Mouse (Mus musculus) megakaryocyte progenitor cell, adult 5-6 weeks (primary cell): ENCODE measurements around the gene Arl3. TPM values are rescaled to one million over a fixed set of nuclear protein-coding genes. Genes with fewer than 3 reads are reported as not detected.
A peak's percentile ranks its signal among the peaks of the same experiment; 100 is the strongest.

Source experiments
- ATAC-seq: replicated peaks from 2 replicates; pipeline ENCODE4 v1.8.0; 2016; ENCODE audit warnings: mild to moderate bottlenecking, moderate TSS enrichment, inconsistent platforms; ENCODE audit not compliant: poor library complexity
- total RNA-seq, 2 experiments: library from RNA; stranded (forward) in 1 of 2; stranded (reverse) in 1 of 2; fragments of 157-497, 149-512 nt in 1 of 2; fragments of 200-1000 nt in 1 of 2; gene quantifications; 2 replicates each; pipeline versions ENCODE4 v1.2.3 to v1.2.4; 2015 to 2017

Arl3 gene
- 12.5 and 15.6 TPM in 2 replicates for total RNA-seq (2015)
- 10.2 and 13.4 TPM in 2 replicates for total RNA-seq (2017)

DNA sequence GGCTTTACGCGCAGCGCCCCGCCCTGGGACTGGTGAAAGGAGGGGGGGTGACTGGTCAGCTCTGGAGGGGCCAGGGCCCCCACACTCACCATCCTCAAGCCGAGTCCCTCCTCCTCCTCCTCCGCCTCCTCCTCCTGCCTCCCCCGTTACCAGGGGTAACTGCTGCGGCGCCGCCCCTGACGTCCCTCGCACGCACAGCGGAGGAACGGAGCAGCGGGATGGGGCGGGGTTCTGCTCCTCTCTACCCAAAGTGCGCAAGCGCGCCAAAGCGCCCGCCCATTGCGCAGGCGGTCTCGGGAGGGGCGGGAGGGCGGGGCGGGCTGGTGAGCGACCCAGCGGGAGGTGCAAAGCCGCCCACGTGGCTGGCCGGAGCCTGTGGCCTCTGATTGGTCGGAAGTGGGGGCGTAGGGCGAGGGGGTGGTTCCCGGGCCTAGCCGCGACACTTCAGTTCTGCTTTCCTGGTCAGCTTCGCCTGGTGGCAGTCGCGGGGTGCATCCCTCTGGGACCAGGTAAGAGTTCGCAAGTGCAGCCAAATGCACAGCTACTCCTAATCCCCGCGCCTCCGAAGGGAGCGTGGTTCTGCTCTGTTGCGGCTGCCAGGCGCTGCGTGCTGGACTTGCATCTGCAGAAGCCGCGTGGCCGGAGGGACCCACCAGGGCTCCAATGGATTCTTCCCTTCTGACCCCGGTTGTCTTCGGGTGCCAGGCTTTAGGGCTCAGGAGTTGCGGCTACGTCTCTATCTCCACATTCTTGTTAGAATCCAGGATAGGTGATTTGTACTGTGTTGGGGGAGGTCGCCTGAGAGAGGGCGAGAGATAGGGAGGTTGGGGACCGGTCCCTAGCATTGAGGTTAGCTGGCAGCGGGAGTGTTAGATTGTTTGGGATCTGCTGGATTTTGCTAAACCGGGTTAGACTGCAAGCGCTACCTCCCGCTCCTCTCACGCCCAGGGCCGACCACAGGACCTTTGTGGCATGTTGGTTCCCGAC, at the start of gene Arl3, which contains the start of gene Sfxn2:
Gene Arl3 (minus strand): TSS at position 248 of the 987 bp plus-strand sequence.
Gene Sfxn2 (plus strand): TSS at position 415 of the 987 bp plus-strand sequence.
- peak; percentile 97 for ATAC-seq

DNA sequence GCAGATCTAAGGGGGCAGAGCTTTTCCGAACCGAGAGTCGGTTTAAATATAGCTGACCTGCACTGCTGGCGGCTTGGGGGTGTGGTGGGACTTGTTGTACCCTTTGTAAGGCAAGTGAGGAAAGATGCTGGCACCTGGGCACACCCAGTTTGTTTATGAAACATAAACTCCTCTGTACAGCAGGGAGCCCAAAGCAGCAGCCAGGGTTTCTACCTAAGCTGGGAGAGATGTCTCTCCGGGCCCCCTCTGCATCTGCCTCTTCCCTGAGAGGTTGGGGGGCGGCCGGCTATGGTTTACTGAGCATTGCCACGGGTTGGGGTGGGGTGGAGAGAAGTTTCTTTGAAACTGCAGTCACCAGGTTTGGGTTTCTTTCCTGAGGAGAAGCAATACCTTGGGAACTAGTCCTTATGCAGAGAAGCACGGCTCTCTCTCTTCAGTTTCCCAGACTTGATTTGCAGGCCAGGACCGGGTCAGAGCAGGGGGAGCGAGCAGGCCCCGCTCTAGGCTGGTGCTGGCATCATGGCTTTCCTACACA, 49.7 kb upstream of the Arl3 start:
- no peak for ATAC-seq

DNA sequence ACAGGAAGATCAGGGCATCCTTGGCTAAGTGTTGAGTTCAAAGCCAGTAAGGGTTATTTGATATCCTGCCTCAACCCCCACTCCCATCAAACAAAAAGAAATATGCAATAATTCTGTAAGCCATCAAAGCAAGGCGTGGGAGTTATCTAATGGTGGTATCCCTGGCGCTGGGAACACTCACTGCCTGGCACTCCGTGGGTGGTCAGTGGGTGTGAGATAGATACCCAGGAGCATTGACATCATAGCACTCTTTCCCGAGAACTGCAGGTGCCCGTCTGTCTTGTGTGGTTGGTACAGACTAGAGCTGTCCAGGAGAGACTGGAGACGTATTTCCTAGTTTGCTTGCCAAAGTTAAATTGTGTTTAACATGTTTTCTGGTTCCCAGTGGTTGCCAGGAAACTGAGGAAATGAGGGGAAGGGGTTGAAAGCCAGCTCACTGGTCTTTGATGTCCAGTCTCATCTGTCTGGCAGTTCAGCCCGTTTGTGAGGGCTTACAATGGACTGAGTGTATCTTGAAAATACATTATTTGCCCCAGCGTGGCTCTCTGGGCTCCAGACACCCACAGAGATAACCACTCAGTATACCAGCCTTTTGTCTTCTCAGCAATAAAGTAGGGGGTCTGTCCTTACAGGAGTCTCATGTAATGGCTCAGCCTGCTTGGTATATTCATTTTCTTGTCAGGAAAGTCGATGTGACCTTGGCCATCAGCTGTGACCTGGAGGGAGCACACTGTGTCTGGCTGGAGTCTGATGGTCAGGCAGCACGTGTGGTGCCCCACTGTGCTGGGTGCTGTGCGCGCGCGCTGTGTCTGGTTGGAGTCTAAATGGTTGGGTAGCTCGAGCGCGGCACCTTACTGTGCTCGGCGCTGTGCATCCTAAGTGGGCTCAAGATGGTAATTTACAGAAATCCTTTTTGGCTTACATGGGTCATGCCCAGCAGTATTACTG, 48.5 kb upstream of the Arl3 start:
- no peak for ATAC-seq

DNA sequence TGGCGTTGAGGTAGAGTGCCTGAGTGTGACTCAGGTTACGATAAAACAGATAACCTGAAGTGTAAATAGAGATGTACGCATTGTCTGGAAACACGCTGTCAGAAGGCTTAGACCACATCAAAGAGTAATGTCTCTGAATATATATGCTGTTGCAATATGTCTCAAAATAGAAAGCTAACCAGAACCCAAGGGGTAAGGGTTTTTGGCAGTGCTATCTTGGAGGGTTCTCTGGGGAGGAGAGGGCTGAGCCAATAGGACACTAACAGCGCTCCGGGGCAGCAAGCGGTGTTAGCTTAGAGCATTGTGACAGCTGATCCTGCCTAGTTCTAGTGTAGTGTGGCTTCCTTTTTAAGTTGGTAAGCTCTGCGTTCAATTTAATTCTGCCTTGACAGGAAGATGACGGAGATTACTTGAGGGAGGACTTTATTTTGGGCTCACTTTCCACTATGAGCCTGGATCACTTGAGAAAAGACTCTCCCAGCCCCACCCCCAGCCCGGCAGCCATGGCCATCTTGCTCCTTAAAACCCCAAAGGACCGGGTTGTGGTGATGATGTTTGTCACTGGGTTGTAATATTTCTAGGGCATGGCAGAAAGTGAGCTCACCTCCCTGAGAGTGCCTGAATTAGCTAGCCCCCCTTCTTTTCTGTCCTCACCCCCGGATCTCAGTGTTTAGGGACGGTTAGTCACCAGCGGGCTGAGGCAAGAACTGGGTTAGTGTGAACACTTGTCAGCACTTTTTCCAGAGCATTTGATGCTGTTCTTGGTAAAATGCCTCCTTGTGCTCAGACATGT, 47.2 kb upstream of the Arl3 start:
- no peak for ATAC-seq

DNA sequence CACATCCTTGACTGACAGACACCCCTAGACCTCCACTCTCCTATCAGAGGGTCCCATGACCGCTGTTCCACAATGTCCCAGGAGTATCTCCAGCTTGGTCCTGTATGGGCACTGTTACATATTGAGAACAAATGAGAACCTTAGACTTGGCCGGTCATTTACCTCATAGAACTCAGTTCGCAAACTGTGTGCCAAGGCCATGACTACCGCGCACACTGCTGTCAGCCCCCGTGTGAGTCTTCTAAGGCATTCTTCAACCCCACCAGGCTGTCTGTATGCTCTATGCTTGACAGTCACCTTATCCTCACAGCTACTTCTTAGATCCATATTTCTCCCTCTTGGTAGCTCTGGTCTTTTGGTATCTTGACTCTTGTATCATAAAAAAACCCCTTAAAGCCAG, 46.5 kb upstream of the Arl3 start:
- ATAC-seq: no peak

DNA sequence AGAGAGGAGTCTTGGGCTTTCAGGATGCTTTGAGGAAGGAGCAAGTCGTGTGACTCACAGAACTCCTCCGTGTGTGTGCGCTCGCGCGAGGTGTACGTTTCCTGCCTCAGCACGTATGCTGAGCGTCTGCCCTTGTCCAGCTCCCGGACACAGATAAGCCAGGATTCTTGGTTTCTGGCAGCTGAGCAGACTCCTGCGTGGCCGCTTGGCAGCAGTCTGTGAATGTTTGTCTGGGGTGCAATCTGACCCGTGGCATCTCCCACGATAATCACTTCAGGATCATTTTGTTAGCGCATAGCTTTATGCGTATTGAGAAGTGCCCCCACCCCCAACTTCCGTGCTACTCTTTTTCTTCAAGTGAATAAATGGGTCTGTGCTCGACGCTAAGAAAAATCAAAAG, 46.0 kb upstream of the Arl3 start:
- no peak for ATAC-seq

DNA sequence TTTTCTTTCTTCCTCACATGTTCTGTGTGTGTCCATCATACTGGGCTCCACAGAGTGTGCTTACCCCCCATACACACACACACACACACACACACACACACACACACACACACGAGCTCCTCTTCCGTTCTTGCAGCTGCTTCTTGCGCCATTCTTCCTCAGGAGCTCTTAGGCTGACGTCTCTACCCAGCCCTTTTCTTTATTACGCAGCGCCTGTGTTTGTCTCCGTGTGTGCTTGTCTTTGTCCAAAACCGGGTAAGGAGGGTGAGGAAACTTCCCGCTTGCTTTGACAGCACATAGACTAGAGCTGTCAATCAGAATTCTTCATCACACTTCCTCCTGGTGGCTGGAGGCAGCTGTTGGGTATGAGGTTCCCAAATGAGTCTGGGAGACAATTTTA, 45.3 kb upstream of the Arl3 start:
- ATAC-seq: peak; percentile 95

DNA sequence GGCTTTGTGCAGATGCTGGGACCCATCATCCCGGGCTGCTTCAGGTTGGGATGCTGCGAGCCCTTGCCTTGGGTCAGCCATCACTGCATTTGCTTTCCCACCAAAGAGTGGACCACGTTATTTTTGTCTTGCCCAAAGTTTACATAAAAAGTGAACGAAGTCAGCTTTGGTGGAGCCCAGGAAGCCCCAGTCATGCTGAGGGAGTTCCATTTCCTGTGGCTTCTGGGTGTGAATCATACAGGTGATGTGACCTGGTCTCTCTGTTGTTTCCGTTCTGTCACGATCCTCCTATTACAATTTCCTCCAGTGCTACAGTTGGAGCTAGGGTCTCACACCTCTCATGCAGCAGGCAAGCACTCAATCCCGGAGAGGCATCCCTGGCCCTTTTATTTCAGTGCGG, 44.4 kb upstream of the Arl3 start:
- ATAC-seq: no peak

DNA sequence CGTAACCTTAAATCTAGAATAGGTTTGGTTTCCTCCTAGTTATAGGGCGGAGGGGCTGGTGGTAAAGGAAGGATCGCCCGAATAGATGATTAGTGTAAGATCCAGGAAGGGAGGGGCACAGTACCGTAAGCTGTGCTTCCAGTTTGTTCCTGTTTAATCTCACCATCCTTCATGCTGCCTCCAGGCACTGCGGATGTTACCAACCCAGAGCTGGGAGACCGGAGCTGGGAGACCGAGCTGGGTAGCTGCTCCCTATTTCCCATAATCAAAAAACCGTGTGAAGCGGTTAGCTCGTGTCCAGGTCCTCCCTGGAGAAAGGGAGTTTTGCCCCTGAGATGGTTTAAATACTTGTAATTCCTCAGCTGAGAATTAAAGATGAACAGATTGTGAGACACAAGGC, 43.4 kb upstream of the Arl3 start:
- ATAC-seq: no peak

DNA sequence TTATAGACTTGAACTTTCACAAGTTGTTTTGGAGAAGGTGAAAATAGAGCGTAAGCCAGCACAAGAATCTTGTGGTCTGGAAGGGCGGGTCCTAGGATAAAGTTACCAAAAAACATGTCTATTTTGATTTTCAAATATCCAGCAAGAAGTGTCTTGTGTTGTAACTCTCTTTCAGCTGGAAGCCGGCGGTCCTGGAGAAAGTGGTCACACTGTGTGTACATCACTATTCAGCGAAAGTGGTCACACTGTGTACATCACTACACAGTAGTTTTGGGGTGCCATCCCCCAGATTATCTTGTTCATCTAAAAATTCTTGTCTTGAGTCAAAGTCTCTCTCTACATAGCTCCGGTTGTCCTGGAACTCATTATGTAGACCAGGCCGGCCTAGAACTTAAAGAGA, 35.2 kb upstream of the Arl3 start:
- no peak for ATAC-seq

DNA sequence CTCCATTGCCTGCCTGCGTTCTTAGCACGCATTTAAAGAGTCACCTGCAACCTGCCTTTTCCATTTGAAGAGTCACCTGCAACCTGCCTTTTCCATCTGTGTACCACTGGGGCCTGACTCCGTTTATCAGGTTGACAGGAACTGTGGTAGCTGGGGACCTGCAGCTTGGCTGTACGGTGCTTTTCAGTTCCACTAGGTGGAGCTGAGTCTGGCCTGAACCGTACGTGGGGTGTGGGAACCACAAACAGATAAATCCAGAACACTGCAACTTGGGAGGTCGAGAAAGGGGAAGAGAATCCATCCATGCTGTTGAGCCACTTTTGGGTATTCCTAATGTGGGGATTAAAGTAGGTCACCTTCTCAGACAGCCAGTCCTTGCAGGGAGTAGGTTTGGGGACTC, 34.4 kb upstream of the Arl3 start:
- ATAC-seq: peak; percentile 89

DNA sequence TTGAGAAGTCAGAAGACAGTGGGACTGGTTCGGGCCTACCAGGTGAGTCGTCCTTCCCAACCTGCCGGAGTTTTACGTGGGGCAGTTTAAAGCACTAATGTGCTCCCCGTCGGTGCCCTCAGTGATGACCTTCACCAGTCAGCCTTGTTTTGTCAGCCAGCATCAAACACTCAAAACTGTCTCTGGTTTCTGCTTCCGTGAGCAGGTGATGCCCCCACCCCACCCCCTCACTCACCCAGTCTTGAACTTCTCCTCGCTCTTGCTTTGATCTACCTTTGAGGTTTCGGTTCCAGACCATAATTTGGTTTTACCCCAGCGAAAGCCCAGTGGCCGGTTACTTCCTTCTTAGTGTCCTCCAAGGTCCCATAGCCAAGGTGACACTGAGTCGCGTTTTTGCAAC, 33.7 kb upstream of the Arl3 start:
- no peak for ATAC-seq

DNA sequence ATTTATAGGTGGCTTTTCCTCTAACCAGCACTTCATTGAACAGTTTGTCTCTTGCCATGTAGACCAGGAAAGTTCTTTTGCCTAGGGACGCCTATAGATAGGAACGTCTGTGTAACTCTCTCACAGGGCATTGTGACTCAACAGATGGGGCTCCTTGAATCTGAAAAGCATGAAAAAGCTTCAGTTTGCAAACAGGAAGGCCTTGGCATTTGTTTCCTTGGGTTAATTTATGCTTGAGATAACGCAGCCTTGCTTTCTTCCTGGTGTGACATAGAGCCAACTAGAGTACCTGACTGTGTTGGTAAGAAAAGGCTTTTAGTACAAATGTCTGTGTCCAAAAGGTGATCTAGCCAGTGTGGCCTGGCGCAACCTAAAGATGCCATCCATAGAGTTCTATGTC, 29.4 kb upstream of the Arl3 start:
- ATAC-seq: no peak

DNA sequence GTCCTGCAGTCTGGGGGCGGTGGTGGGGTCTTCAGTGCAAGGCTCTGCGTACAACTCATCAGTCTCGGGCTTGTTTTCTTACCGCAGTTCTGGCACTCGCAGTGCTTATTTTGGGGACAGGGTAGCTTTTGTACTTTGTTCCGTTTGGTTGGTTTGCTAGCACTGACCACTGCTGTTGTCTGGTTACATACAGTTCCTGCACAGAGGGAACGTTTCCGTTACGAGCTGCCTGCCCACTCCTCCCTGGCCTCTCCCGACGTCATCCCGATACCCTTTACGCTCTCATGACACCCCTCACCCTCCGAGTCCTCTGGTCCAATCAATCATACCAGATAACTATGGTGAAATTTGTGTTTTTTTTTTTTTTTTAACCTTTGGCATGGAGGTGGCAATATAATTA, 28.5 kb upstream of the Arl3 start:
- ATAC-seq: no peak

DNA sequence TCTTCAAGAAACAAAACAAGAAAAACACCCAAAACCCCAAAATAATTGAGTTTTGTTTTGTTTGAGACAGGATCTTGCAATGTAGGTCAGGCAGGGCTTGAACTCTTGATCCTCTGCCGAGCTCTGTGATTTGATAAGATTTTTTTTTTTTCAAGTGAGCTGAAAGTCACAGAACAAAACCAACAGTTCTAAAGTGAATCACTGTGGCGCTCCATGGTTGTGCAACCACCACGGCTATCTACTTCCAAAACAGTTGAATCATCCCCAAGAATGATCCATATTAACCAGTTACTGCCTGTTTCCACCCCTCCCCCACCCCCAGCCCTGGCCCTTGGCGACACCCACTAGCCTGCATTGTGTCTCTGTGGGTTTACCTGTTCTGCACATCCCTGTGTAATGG, 27.4 kb upstream of the Arl3 start:
- no peak for ATAC-seq

DNA sequence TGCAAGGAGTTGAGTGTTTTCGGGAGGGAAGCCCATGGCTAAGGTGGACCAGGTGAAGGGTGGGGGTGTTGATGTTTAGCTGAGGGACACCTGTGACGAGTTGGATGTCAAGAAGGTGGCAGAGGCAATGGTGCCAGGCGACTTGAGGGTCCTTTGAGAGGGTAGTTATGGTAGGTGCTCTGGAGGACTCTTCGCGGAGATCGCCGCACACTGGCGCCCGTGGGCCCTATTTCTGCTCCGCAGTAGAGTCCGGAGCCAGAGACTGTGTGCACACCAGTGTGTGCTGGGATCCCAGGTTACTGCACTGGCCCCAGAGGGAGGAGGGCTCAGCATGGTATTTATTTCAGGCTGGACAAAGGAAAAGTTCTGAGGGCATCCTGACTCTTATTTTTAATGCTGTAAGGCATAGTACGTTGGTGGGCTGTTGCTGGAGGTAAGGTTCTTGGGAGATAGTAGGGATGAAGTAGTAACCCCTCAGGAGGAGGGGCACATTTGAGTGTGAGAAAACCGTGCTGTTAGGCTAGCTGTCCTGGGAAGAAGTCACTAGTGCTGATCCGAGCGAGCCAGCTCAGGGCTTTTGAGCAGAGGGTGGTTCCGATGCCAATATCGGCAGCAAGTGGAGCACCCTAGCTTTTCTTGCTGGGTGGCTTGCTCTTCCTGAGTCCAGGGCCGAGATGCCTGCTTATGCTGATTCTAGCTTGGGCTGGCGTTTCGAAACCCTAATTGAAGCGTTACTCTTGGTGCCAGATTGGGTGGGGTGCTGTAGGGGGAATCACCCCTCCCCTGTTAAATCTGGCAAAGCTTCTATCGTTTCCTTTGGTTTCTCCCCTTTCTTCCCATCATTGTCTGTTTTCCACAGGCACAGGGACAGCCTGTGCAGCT, 26.6 kb upstream of the Arl3 start:
- ATAC-seq: peak; percentile 11; the same call in 1 of the 2 replicates

DNA sequence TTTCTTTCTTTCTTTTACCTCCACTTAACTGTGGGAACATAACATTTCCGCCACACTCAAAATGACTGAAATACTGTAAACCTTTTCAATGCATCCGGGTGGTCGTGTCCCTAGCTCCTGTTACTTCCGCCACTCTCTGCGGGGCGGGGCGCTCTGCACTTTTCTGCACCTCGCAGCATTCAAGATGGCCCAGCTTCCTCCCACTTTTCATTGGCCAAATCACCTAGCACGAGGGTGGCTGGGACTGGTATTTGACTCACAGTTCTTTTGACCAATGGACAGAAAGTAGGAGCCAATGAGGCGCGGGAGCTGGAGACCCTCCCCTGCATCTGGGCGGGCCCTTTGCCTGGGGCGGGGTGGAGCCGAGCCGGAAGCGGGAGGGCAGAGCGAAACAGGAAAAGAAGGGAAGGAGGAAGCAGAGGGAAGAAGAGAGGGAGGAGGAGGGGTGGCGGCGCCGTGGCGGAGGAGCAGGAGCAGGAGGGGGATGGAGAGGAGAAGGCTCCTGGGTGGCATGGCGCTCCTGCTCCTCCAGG, 25.8 kb upstream of the Arl3 start, which contains the start of gene Wbp1l:
Gene Wbp1l (plus strand): TSS at position 365 of the 533 bp plus-strand sequence.
- peak; percentile 96 for ATAC-seq

DNA sequence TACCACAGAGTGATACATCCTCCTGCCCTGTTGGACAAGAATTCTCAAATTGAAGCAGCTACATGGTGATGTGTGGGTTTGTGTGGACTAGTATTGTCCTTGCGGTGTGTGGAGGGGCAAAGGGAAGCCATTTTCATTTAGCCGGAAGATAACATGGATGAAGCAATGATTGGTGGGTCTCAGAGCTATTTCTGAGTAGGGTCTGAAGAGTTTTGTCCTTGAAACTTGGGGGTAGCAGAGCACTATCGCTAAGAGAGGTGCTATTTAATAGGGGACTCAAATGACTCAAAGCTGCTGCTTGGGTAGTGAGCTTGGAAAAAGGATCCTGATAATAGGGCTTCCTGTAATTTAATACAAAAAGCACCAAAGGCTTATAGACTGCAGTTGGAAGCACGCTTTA, 25.2 kb upstream of the Arl3 start:
- no peak for ATAC-seq
